Mouse (Mus musculus) midbrain, embryonic 11.5 days (tissue): Measurements from ENCODE around the gene Stra6l. TPM values are rescaled to one million over a fixed set of nuclear protein-coding genes. Genes with fewer than 3 reads are reported as not detected.

Experiments used
- ATAC-seq: fragments of 200-750 bp; cut with Nextera tagmentation; 2 replicates; pipeline ENCODE4 v1.8.0; 2017; ENCODE audit warnings: moderate TSS enrichment, moderate library complexity; ENCODE audit not compliant: low FRiP score
- DNase-seq: peaks from one replicate; pipeline ENCODE4 v3.0.0; 2015; ENCODE audit warnings: low spot score; ENCODE audit errors: missing footprints
- H3K27ac ChIP-seq: fragments of 300-500 bp; sonication (generic); 2 replicates; pipeline ENCODE4 v1.5.1; 2014; ENCODE audit warnings: low read depth, low read length
- H3K27me3 ChIP-seq: fragments of 300-500 bp; sonication (generic); 2 replicates; pipeline ENCODE4 v1.6.1; 2014; ENCODE audit warnings: mild to moderate bottlenecking, low read length, moderate library complexity, mixed read lengths; ENCODE audit not compliant: control insufficient read depth, insufficient read depth
- H3K36me3 ChIP-seq: fragments of 300-500 bp; sonication (generic); 2 replicates; pipeline ENCODE4 v1.6.1; 2014; ENCODE audit warnings: mild to moderate bottlenecking, low read length, moderate library complexity, mixed read lengths; ENCODE audit not compliant: control insufficient read depth, insufficient read depth
- H3K4me1 ChIP-seq: fragments of 300-500 bp; sonication (generic); 2 replicates; pipeline ENCODE4 v1.6.1; 2014; ENCODE audit warnings: low read length; ENCODE audit not compliant: control insufficient read depth, insufficient read depth
- H3K4me2 ChIP-seq: fragments of 300-500 bp; sonication (generic); 2 replicates; pipeline ENCODE4 v1.6.1; 2014; ENCODE audit warnings: mild to moderate bottlenecking, moderate library complexity
- H3K4me3 ChIP-seq: fragments of 300-500 bp; sonication (generic); 2 replicates; pipeline ENCODE4 v1.5.1; 2014; ENCODE audit warnings: low read depth, low read length
- H3K9ac ChIP-seq: fragments of 300-500 bp; sonication (generic); 2 replicates; pipeline ENCODE4 v1.6.1; 2014; ENCODE audit warnings: low read length
- H3K9me3 ChIP-seq: fragments of 300-500 bp; sonication (generic); 2 replicates; pipeline ENCODE4 v1.6.1; 2016; ENCODE audit warnings: low read length; ENCODE audit not compliant: control insufficient read depth
- WGBS: fragments of 180-500 bp; shearing (Covaris S2); extraction: QIAGEN DNeasy Blood & Tissue Kit; methylation state at CpG from one replicate; pipeline ENCODE4 v1.1.7; 2014; 5-methylcytosine and 5-hydroxymethylcytosine counted together
- polyA plus RNA-seq: library from polyadenylated mRNA; unstranded; fragments of >200 nt; fragmentation: Nextera tagmentation; extraction: Ambion mirVana; gene quantifications from 2 replicates; pipeline ENCODE4 v1.2.1, GENCODE M21; 2014

The Stra6l gene
- polyA plus RNA-seq: 0.11 and 0.59 TPM in 2 replicates

- H3K4me3 ChIP-seq: no peak within 1 kb of the TSS
- no peaks in the 10 kb centered on the region for H3K36me3 ChIP-seq
- no peak within 1 kb of the TSS for H3K4me2 ChIP-seq
- H3K9me3 ChIP-seq: no peaks in the 10 kb centered on the region
- no peak for ATAC-seq
- peak; percentile 51 for DNase-seq
- 78% methylated on average over 10 of the region's 10 CpGs for WGBS
- peaks cover 5% of the 10 kb centered on the region; the same call in 1 of the 2 replicates for H3K4me1 ChIP-seq
- H3K9ac ChIP-seq: no peak within 1 kb of the TSS
- peaks cover 3% of the 10 kb centered on the region; the same call in 1 of the 2 replicates for H3K27me3 ChIP-seq
- H3K27ac ChIP-seq: no peak within 1 kb of the TSS
Observed at GRCm38 (mm10) chr4:45848109-45848824, at the start of gene Stra6l. TSS of gene Stra6l (plus strand) at chr4:45848664.

GRCm38 (mm10) chr4:45798964-45799363 lies 49.5 kb upstream of the Stra6l start, which contains the start of gene Aldh1b1:
TSS of gene Aldh1b1 (plus strand) at chr4:45799022.
- H3K9ac ChIP-seq: peak within 1 kb of the TSS; percentile 69
- 3% methylated on average over 26 of the region's 26 CpGs for WGBS
- H3K27me3 ChIP-seq: no peaks in the 10 kb centered on the region
- H3K4me2 ChIP-seq: peak within 1 kb of the TSS; percentile 67
- peak; percentile 80 for ATAC-seq
- no peaks in the 10 kb centered on the region for H3K36me3 ChIP-seq
- H3K27ac ChIP-seq: no peak within 1 kb of the TSS
- H3K4me3 ChIP-seq: peak within 1 kb of the TSS; percentile 39
- no peaks in the 10 kb centered on the region for H3K9me3 ChIP-seq
- H3K4me1 ChIP-seq: peaks cover 6% of the 10 kb centered on the region
- peak; percentile 93 for DNase-seq

DNA sequence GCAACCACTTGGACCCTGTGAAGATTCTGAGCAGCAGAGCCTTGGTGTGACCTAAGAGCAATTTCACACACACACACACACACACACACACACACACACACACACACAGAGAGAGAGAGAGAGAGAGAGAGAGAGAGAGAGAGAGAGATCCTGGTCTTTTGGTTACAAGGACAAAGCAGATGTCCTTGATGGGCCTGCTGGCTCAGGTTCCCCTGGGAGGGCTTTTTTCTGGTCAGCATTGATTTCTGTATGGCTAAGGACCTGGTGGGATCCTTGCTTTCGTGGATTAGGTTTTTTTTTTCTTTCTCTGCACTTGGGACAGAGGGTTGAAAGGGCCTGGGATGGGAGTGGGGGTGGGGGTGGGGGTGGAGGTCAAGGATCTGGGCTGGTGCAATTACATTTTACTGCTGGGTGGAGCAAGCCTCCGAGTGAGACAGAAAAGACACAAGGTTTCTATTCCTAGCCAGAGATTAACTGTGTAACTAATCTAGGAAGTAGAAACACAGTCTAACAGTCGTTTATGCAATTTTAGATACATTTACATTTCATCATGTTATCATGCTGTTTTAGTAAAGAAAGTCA lies 48.4 kb upstream of the Stra6l start:
- H3K9ac ChIP-seq: no peak overlapping the region
- ATAC-seq (no peak), DNase-seq (no peak)
- H3K27ac ChIP-seq: no peak overlapping the region
- H3K36me3 ChIP-seq: no peaks in the 10 kb centered on the region
- peaks cover 6% of the 10 kb centered on the region for H3K4me1 ChIP-seq
- H3K4me3 ChIP-seq: no peak overlapping the region
- no peaks in the 10 kb centered on the region for H3K27me3 ChIP-seq
- WGBS: 39% methylated on average over 3 of the region's 3 CpGs
- H3K4me2 ChIP-seq: no peak overlapping the region
- no peaks in the 10 kb centered on the region for H3K9me3 ChIP-seq

- Histone ChIP-seq H3K9me3 (no peaks in the 10 kb centered on the region), H3K27me3 (no peaks in the 10 kb centered on the region), H3K9ac (no peak overlapping the region), H3K4me2 (no peak overlapping the region), H3K4me3 (no peak overlapping the region), H3K4me1 (peaks cover 6% of the 10 kb centered on the region), H3K36me3 (no peaks in the 10 kb centered on the region), H3K27ac (no peak overlapping the region)
- WGBS: 93% methylated on average over 14 of the region's 14 CpGs
- DNase-seq: no peak
- no peak for ATAC-seq
Observed at GRCm38 (mm10) chr4:45802900-45803299, 45.6 kb upstream of the Stra6l start.

DNA sequence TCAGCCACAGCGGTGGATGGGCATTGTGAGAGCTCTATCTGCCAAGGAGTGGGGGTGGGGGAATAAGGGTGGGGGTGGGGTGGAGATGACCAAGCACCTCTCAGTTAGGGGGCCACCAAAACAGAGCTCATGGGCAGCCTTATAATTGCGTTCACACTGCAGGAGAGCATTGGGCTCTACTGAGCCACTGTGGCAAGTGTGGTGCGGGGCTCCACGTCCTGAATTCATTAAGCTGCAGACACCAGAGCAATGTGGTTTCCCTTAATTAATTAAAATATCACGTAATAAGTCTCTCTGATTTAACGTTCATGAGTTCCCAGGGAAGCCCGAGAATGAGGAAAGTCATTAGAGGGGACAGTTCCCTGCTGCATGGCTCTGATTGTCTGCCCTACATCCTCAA lies 40.4 kb upstream of the Stra6l start:
- Histone ChIP-seq H3K27me3 (no peaks in the 10 kb centered on the region), H3K4me1 (no peaks in the 10 kb centered on the region), H3K4me3 (no peak overlapping the region), H3K4me2 (no peak overlapping the region), H3K27ac (no peak overlapping the region), H3K9ac (no peak overlapping the region), H3K36me3 (no peaks in the 10 kb centered on the region), H3K9me3 (no peaks in the 10 kb centered on the region)
- DNase-seq (no peak), ATAC-seq (no peak)
- 44% methylated on average over 7 of the region's 7 CpGs for WGBS

DNA sequence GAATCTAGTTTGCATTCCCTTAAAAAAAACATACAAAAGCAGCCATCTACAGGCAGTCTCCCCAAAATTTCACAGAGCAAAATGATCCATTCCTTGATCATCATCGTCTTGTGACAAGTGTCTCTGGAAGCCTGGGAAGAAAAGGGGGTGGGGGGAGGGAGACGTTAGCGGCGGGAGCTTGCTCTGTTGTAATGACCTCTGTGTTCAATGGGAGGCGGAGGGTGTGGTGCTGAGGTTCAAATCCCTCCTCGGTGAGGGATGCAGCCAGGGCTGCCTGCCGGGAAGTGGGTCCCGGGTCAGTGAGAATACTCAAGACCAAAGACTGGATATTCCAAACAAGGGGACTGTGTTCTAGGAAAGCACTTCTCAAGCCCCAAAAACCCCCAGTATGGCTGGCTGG lies 37.2 kb upstream of the Stra6l start:
- Histone ChIP-seq H3K36me3 (0 out of 2 replicates have a peak, but pooled peaks cover 3% of the 10 kb centered on the region), H3K27me3 (no peaks in the 10 kb centered on the region), H3K4me1 (peaks cover 6% of the 10 kb centered on the region; the same call in 1 of the 2 replicates), H3K4me2 (no peak overlapping the region), H3K9ac (no peak overlapping the region), H3K4me3 (no peak overlapping the region), H3K27ac (no peak overlapping the region), H3K9me3 (no peaks in the 10 kb centered on the region)
- ATAC-seq: no peak
- no peak for DNase-seq
- 10% methylated on average over 8 of the region's 8 CpGs for WGBS

DNA sequence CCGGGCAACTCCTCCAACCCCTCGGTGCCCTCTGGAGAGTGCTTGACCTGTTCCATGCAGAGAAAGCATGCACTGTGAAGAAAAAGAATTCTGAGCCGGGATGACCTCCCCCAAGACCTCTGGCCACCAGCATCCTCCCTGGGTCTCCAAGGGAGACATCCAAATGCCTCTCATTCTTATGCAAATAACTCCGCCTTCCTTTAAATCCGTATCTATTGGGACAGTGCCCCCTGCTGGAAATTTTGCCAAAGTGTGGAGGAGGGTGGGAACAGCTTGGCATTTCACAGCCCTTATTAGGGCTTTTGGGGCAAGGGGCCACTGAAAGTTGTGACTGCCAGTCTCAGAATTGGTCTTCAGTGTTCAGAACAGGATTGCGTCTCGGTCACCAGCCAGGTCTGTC lies 32.9 kb upstream of the Stra6l start:
- no peak for ATAC-seq
- no peaks in the 10 kb centered on the region for H3K27me3 ChIP-seq
- H3K4me1 ChIP-seq: peaks cover 30% of the 10 kb centered on the region
- no peak overlapping the region for H3K4me3 ChIP-seq
- H3K9ac ChIP-seq: no peak overlapping the region
- H3K27ac ChIP-seq: no peak overlapping the region
- H3K36me3 ChIP-seq: 0 out of 2 replicates have a peak, but pooled peaks cover 3% of the 10 kb centered on the region
- 20% methylated on average over 7 of the region's 7 CpGs for WGBS
- H3K4me2 ChIP-seq: no peak overlapping the region
- no peaks in the 10 kb centered on the region for H3K9me3 ChIP-seq
- peak; percentile 97 for DNase-seq

DNA sequence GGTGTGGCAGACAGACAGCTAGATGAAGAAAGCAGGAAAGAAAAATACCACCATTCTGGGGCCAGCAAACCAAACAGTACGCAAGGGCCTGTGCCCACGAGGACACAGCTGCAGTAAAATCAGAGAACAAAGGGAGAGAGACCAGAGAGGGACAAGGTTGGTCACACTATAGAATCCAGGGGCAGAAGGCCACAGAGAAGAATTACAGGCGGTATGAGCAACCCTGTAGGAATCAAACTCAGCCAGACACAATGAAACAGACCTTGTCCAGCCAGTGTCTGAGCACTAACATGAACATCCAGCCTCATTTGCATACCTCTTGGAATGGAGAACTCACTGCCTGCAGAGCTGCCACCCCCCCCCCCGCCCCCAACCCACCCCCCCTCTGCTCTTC lies 29.7 kb upstream of the Stra6l start:
- no peak overlapping the region for H3K4me3 ChIP-seq
- peak overlapping the region; percentile 27 for H3K4me2 ChIP-seq
- peak overlapping the region; percentile 54 for H3K9ac ChIP-seq
- H3K9me3 ChIP-seq: no peaks in the 10 kb centered on the region
- peak; percentile 91 for DNase-seq
- H3K27me3 ChIP-seq: peaks cover 5% of the 10 kb centered on the region; the same call in 1 of the 2 replicates
- 0 out of 2 replicates have a peak, but pooled peaks cover 2% of the 10 kb centered on the region for H3K36me3 ChIP-seq
- peak; percentile 51 for ATAC-seq
- H3K4me1 ChIP-seq: peaks cover 42% of the 10 kb centered on the region
- H3K27ac ChIP-seq: peak overlapping the region; percentile 90
- 12% methylated on average over 3 of the region's 4 CpGs for WGBS
